Mouse (Mus musculus): ENCODE measurements around the gene Setd3.

Gene Setd3

DNA sequence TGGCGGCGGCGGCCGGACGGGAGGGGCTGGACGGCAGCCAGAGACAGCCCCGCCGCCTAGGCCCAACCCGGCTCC is at the start of gene Setd3:
Gene Setd3 (minus strand): TSS at position 69 of the 75 bp plus-strand sequence.
- in situ Hi-C loops (cut with MboI; ENCODE audit: unreplicated experiment in 2 of 2): loop anchor here (10.0 to 25.0 kb wide), 7 partner anchors 456 to 896 kb away; partner anchors contain the start of genes Begain (in 1 of the 2), Wars (in 1 of the 2) and Wdr25 (in 1 of the 2)

DNA sequence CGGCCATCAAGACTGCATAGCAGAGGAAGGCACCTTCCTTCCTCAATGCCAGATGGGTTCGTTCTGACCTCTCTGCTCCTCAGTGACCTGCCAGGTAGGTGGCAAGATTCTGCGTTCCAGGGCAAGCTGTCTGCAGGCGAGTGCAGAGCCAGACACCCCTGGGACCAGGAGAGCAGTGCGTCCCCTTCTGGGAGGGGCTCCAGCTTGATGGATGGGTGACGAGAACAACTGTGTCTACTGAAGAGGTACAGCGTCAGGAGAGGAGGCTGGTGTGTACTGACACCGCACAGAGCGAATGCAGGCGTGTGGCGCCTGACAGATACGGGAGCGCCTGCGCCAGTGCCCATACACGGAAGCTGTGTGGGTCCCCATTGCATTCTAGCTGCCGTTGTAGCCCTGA is 48.4 kb upstream of the Setd3 start:
- in situ Hi-C loops (cut with MboI; ENCODE audit: unreplicated experiment in 2 of 2): no loop called here

DNA sequence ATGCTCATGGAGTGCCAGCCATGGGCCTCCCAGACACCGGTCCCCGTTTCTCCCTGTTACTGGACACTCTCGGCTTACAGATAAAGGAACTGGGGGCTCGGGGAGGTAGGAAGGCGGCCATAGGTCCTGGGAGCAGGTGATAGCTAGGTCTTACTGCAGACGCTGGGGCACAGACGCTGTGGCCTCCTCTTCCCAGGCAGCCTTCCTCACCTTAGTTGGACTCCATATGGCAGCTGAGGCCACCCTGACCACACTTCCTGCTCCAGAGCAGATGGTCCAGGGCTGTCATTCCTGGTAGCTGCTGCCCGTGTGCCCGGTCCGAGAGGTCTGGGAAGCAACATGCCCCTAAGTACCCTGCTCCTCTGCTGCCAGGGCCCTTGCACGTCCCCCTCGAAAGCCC is 47.8 kb upstream of the Setd3 start:
- in situ Hi-C loops (cut with MboI; ENCODE audit: unreplicated experiment in 2 of 2): no loop called here

DNA sequence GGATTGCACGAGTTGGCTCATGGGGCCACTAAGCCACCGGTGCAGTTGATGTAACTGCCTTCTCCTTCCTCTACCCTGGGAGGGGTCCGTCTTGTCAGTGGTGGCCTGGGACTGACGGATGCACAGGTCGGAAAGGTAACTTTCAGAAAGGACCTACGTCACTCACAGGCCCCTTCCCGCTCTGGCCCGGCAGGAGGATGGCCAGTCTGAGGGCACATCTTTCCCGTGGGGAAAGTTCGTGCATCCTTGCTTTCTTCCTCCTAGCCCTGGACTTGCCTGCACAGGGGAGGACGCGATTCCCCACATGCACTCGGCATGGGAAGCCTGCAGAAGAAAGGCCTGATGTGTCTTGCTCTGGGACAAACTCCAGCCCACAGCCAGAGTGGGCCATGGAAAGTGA is 47.1 kb upstream of the Setd3 start:
- in situ Hi-C loops (cut with MboI; ENCODE audit: unreplicated experiment in 2 of 2): no loop called here

DNA sequence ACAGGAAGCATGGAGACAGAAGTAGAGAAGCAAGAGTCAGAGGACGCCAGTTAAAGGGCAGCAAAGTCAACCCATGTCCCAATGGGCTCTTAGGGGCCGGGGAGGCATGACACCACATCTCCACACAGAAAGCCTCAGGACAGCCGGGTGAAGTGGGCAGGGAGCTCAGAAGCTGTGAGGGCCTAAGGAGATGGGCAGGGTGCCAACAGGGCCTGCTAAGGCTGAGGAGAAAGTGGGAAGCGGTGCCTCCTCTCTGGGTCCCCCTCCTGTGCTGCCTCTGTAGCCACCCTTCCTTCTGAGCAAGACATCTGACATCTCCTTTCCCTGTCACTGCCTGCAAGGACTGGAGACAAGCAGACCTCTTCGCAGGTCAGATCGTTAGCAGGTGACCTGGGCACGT is 46.7 kb upstream of the Setd3 start:
- in situ Hi-C loops (cut with MboI; ENCODE audit: unreplicated experiment in 2 of 2): no loop called here

DNA sequence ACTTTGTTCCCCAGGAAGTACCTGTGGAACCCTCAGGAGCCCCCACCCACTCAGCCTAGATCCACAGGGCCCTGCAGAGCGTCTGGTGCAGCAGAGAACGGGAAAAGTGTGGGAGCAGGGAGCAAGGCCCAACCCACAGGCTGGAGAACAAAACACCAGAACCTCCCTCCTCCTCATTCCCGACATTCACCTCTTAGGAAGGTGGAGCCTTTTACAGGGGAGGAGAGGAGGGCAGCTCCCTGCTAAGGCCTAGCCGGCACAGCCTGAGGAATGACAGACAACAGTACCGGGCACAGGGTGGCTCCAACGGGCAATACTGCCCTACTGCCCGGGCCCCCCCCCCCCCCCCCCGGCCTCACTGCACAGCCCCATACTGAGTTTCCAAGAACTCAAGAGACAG is 44.2 kb upstream of the Setd3 start:
- in situ Hi-C loops (cut with MboI; ENCODE audit: unreplicated experiment in 2 of 2): no loop called here

DNA sequence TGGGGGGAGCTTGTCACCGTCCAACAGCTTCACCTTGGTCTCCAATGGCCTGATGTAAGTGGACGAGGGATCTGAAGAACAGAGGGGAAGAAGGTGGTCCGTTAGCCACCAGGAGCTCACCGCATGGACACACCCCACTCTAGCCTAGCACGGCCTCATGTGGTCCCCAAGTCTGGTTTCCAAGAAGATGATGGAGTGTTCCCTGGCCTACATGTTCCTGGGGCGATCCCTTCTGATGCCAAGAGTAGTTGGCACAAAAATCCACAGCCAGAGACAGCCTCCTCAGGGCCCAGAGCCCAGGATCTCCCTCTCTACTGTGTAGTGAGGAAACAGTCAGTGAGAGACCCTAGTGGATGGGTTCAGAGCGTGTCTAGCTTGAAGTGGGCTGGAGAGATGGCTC is 42.6 kb upstream of the Setd3 start:
- in situ Hi-C loops (cut with MboI; ENCODE audit: unreplicated experiment in 2 of 2): no loop called here

DNA sequence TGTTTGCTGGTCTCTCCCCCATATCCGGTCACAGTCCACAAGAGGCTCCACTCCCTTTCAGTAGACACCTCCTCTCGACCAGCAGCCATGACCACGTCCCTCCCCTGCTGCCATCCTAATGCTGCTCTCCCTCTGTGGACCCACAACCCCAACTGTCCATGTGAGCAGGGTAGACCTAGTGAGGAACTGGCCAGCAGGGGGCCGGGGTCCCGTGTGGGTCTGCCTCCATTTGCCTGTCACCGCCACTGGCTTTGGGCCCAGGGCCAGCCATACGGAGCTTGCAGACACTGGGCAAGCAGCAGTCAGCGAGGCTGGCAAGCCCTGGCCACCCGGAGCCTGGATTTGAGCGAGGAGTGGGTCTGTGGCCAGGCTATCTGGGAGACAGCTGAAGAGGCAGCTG is 42.1 kb upstream of the Setd3 start:
- in situ Hi-C loops (cut with MboI; ENCODE audit: unreplicated experiment in 2 of 2): no loop called here

GRCm38 (mm10) chr12:108220621-108221020 is 41.5 kb upstream of the Setd3 start:
- in situ Hi-C loops (cut with MboI; ENCODE audit: unreplicated experiment in 2 of 2): no loop called here

DNA sequence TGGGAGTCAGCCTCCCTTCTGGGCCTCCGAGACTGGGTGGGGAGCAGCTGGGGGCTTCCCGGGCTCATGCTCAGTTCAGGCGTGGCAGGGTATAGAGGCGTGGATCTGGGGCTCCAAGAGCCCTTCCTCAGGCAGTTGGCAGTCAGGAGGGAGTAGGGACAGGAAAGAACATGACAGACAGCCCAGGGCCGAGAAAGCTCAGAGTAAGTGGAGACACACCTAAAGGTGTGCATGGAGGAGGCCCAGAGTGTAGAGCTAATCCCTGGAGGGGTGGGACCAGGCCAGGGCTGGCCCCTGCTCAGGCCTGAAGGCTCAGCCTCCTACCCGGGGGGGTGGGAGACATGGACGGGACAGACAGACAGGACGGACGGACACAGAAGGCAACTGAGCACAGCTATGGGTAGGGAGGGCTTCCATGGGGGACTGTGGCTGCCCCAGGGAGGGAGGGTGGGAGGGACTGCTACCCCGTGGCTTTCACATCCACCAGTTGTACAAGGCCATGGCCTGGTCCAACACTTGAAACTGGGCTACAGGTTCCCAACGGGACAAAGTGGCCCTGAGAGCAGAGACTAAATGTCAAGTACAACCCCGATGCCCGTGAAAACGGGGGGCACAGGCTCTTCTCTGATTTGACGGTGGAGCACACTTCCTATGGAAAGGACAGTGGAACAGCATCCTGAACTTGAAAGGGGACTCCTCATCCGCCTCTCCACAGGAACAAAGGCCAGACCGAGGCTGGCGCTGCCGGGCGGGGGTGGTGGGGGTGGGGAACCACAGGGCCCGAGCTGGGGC is 40.9 kb upstream of the Setd3 start:
- in situ Hi-C loops (cut with MboI; ENCODE audit: unreplicated experiment in 2 of 2): no loop called here

DNA sequence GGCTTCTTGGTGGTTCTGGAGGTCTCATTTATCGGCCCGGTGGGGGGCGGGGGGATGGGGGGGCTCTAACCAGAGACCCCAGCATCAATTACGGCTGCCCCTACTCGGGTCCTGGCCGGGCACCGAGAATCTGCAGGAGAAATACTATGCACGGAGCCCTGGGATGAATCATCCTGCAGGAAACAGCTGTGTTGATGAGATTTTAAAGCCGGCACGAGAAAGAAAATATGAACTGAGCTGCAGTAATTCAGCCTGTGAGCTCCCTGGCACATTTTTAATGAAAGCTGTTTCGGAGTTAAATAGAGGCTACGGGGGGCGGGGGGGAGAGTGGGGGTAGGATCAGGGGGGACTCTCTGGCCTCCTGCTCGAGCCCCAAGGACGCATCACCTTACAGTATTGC is 40.0 kb upstream of the Setd3 start:
- in situ Hi-C loops (cut with MboI; ENCODE audit: unreplicated experiment in 2 of 2): no loop called here

DNA sequence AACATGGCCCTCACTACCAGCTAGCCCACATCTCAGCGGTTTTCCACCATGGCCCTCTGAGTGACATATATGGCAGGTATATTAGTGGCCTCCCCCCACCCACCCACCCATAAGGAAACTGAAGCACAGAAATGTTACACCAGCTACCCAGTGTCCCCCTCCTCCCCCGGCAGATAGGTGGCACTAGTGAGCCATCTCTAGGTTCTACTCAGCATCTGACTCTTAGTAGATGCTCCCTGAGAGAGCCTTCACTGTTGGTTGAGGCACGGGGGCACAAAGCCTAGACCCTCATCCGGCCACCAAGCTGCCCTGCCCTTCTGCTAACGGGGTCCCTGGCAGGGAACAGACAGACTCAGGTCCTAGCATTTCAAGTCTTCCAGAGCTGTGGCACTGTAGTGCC is 38.5 kb upstream of the Setd3 start:
- in situ Hi-C loops (cut with MboI; ENCODE audit: unreplicated experiment in 2 of 2): no loop called here

DNA sequence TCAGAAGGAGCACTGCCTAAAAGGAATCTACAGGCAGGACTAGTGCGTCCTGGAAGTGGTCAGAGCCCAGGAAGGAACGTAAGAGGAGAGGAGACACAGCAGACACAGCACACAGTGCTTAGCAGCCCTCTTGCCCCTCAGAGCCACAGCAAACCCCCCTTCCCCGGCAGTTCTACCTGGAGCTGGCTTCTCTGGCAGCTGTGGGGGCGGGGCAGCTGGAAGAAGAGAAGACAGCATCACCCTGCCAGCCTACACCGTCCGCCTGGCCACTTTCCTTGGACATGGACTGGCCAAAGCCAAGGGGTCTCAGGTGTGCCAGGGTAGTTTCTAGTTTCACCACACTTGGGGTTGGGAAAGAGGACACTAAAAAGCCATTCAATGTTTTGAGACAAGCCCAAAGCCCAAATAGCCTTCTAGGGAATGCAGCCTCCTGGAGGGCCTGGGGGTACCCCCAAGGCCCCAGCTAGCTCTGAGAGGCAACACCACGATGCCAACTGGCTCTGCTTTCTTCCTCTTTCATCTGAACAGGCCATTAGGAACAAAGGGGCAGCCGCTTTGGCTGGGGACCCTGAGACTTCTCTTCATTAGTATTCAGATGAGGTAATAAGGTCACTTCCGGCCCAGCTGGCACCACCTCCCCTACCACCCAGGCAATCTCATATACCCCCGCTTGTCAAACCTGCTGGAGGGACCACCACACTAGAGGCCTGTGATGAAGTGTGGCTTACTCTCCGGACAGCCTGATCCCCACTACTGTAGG is 37.7 kb upstream of the Setd3 start:
- in situ Hi-C loops (cut with MboI; ENCODE audit: unreplicated experiment in 2 of 2): no loop called here

GRCm38 (mm10) chr12:108215090-108215489 is 36.0 kb upstream of the Setd3 start:
- in situ Hi-C loops (cut with MboI; ENCODE audit: unreplicated experiment in 2 of 2): no loop called here

DNA sequence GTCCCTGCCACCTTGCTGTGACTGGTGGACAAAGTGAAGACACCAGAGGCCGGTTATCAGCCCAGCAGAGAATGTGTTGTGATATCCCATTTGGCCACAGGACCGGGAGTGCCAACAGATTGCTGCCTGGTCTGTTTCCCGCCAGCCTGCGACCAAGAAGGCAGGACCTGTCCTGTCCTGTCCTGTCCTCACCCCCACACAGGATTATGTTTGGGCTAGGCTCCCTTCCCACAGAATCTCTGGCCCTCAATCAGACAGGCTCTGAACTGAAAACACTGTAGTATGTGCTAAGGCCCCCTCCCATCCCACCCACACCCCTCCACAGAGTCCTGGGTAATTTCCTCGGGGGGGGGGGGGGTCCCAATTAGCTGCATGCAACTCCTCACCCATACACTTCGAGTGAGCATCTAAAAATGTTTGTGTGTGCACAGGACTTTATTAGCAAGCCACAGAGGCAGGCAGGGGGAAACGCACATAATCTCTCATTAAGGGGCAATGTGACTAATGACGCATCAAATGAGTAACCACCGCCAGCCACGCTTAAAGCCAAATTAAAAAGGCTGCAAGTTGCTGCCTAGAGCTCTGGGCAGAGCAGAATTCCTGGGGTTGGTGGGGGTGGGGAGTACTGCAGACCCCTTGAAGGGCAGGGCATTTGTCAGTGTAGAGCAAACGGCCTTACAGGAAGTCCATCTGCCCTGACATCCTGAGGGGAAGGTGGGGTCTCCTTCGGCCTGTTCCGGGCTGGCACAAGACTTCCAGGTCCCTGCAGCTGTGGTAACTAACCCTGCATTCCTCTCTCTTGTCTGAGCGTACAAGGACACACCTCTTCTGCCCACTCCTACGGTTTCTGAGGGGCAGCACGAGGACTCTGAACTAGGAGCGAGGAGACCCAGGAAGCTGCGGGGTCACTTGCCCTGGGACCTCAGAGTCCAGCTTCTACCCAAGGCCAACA is 34.3 kb upstream of the Setd3 start:
- in situ Hi-C loops (cut with MboI; ENCODE audit: unreplicated experiment in 2 of 2): no loop called here

GRCm38 (mm10) chr12:108212476-108212875 is 33.4 kb upstream of the Setd3 start:
- in situ Hi-C loops (cut with MboI; ENCODE audit: unreplicated experiment in 2 of 2): no loop called here

- in situ Hi-C loops (cut with MboI; ENCODE audit: unreplicated experiment in 2 of 2): no loop called here
Observed at GRCm38 (mm10) chr12:108212071-108212470, 33.0 kb upstream of the Setd3 start.

- in situ Hi-C loops (cut with MboI; ENCODE audit: unreplicated experiment in 2 of 2): no loop called here
Observed at GRCm38 (mm10) chr12:108210623-108211022, 31.5 kb upstream of the Setd3 start.

GRCm38 (mm10) chr12:108208726-108209438 is 29.8 kb upstream of the Setd3 start:
- in situ Hi-C loops (cut with MboI; ENCODE audit: unreplicated experiment in 2 of 2): loop anchor here (5.0 kb wide), 2 partner anchors 83 to 288 kb away; no protein-coding TSS in a partner anchor

GRCm38 (mm10) chr12:108208216-108208615 is 29.1 kb upstream of the Setd3 start:
- in situ Hi-C loops (cut with MboI; ENCODE audit: unreplicated experiment in 2 of 2): loop anchor here (5.0 kb wide), 2 partner anchors 84 to 289 kb away; no protein-coding TSS in a partner anchor

DNA sequence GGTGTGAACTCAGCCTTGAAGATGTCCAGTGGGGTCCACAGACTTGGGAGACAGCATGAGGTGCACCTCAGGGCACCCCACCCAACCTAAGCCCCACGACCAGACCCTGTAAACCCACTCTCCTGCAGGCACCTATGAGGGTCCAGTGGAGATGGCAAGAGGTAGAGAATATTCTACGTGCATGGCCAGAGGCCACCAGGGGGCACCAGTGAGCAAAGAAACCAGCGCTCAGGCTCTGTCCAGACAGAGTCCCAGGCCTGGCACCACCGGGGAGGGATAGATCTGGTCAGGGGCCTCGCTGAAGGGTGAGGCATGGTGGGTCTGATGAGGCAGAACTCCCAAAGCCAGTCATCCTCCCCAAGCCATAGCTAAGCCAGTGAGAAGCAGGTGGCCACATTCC is 27.5 kb upstream of the Setd3 start:
- in situ Hi-C loops (cut with MboI; ENCODE audit: unreplicated experiment in 2 of 2): loop anchor here (5.0 kb wide), 2 partner anchors 86 to 291 kb away; no protein-coding TSS in a partner anchor

All from v-Abl transformed pro-B cells (cell line).